Mouse (Mus musculus): ENCODE measurements around the gene Prg2. TPM values are rescaled to one million over a fixed set of nuclear protein-coding genes. Genes with fewer than 3 reads are reported as not detected.

The Prg2 gene
- total RNA-seq (2021), result under 1 TPM in 1 of 2 experiments, not detected in 1; 0.55 TPM

DNA sequence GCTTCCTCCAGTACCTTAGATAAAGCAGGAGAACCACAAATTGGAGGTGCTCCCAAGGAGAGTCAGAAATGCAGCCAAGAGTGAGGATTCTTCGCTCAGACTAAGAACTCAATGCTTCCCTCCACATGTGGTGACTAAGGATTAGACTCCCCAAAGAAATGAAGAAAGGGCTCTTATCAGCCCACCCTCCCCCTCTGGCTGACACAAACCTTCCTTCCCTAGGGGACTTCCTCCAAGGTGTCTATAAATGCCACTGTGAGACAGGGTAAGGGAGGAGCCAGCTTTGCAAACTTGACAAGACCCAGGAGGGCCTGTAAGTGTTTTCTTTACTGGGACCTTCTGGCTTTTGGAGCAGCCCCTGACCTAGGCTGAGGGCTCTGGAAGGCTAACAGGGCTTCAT is at the start of gene Prg2:
Gene Prg2 (plus strand): TSS at position 274 of the 400 bp plus-strand sequence.
- intact Hi-C loops (cut with DNase I), result no loop called here
- DNase-seq, result no peak

DNA sequence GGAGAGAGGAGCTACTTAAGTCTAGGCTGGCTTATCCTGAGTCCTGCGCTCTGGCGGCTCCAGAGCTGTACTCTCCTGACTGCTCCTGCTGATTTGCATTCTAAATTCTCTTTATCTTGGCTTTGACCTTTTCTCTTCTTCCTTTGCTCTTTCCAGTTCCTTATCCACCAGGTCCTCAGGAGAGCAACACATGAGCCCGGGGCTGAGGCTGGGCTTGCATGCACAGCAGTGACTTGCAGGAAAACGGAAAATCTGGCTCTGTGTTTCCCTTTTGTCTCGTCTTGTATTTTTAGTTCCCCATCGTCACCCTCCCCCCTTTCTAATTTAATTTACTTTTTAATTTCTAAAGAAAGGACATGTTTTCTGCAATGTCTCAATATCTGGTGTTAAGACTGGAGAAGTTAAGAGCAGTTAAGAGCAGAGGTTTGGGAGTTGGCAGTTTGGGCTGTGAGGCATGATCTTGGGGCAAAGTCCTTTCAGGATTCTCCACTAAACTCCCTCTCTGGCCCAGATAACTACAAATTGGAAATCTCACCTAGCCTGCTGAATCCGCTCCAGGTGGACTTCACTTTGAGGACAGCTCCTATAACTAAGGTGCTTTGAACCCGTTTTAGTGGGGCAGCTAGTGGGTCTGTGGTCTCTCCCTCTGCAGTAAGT is 46.1 kb upstream of the Prg2 start:
- no peak for DNase-seq
- intact Hi-C loops (cut with DNase I), result no loop called here

DNA sequence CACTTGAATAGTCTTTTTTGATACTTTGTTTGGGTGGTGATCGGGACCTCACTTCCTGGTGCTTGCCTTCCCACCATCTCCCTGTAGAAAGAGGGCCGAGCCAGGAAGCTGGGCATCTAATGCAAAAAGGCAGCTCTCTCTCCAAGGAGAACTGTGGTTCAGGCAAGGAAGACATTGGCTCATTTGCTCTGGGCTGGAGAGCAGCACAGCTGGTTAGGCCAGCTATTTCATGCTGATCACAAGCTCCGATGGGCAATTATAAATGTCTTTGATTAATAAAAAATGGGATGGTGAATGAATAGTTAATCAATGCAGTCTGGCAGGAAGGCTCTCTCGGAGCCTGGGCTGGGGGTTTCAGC is 45.6 kb upstream of the Prg2 start:
- intact Hi-C loops (cut with DNase I), result no loop called here

DNA sequence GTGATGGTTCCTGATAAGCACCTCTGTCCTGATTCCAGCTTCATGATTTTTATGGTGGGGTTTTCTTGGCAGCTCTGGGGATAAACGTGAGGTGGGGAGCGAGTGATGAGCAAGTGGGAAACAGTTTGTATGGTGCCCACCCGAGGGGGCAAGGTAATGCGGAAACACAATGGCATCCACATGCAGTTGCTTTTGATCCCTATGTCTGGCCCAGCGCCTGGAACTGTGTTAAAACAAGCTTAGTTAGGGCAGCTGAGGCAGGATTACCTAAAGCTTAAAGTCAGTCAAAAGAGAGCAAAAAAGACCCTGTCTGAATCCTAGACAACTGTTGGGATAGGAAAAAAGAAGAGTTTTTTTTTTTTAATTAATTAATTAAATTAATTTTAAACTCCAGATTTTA is 45.2 kb upstream of the Prg2 start:
- no peak for DNase-seq
- intact Hi-C loops (cut with DNase I), result no loop called here

More for the DNA sequence above, 45.6 kb upstream of the Prg2 start:
- DNase-seq, result no peak

- peak; percentile 90 to 92 for DNase-seq
- intact Hi-C loops (cut with DNase I), result loop anchor here (2.0 kb wide), 1 partner anchor 20 kb away; no protein-coding TSS in a partner anchor
These were observed 43.5 kb upstream of the Prg2 start, which contains the start of gene Slc43a3 for GRCm38 (mm10) chr2:84936474-84937429. Slc43a3 (plus strand) TSS chr2:84936579.

GRCm38 (mm10) chr2:84937491-84938150 is 42.6 kb upstream of the Prg2 start:
- peak; percentile 37 to 44 for DNase-seq
- intact Hi-C loops (cut with DNase I), result loop anchor here (2.0 kb wide), 1 partner anchor 21 kb away; no protein-coding TSS in a partner anchor

DNA sequence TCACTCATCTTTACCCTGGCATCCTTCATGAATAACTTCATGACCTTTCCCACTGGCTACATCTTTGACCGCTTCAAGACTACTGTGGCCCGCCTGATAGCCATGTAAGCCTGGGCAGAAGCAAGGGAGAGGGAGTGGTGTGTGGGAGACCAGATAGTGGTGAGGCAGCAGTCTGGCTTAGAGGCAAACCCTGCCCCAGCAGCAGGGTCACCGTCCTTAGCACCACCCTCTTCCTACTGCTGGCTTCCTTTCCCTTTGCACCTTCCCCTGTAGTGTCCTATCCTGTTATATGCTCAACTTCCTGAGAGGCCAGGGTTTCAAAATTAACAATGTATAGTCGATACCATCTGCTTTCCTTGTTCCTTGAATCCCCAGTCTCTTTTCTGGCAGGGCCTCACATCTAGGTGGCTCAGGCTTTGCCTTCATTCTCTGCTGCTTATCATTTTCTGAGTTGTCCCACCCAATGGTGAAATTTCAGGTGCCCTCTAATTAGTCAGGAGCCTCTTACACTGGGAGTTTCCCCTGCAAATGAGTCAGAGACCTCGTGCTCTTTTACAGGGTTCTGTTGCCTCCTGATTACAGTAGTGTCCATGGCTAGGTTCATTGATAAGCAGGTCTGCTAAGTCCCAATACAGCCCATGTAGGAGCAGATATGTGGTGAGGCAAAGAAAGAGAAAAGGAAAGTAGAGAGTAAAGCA is 41.9 kb upstream of the Prg2 start:
- peak; percentile 36 to 42 for DNase-seq
- intact Hi-C loops (cut with DNase I), result no loop called here

DNA sequence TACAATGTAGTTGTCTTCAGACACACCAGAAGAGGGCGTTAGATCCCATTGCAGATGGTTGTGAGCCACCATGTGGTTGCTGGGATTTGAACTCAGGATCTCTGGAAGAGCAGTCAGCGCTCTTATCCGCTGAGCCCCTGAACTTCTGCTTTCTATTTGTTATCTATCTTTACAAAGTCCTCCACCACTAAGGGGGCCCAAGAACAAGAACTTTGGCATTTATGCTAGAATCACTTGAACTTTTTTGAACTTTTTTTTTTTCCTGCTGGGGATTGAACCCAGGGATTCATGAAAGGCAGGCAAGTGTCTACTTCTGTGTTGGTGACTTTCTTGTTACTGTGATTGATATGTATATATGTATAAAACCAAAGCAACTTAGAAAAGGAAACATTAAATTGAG is 41.0 kb upstream of the Prg2 start:
- no peak for DNase-seq
- intact Hi-C loops (cut with DNase I), result no loop called here

- intact Hi-C loops (cut with DNase I), result no loop called here
- DNase-seq, result no peak
These were observed 40.5 kb upstream of the Prg2 start for GRCm38 (mm10) chr2:84939711-84940110.

DNA sequence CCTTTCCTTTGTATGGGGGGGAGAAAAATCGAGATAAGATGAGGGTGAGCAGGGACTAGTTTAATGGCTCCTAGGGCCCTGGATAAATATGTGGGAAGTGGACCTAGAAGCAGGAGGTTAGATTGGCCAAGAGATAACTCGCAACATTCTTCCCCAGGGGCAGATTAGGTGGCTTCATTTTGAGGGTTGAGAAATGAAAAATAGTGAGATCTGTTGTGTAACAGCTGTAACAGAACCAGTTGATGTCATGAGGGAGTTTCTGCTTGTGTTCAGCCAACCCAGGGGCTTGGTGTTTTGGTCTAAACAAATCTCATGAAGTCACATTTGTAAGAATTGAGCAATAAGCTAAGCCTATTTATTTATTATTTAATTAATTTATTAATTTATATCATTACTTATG is 38.9 kb upstream of the Prg2 start:
- intact Hi-C loops (cut with DNase I), result no loop called here
- DNase-seq, result no peak

DNA sequence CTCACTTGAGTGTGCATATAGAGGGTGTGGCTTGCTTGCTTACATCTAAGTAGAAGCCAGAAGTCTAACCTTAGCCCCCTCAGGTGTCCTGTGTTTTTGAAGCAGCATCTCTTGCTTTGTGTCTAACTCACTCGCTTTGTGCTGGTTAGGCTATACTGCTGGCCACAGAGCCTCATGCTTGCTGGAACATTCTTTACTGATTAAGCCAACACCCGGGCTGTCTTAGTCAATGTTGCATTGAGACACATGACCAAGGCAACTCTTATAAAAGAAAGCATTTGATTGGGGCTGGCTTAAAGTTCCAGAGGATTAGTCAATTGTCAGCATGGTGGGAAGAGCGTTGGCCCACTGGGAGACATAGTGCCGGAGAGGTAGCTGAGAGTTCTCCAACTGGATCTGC is 38.5 kb upstream of the Prg2 start:
- intact Hi-C loops (cut with DNase I), result no loop called here
- no peak for DNase-seq

GRCm38 (mm10) chr2:84947154-84947771 is 33.0 kb upstream of the Prg2 start:
- DNase-seq, result no peak
- intact Hi-C loops (cut with DNase I), result no loop called here

- DNase-seq, result no peak
These were observed 32.0 kb upstream of the Prg2 start for GRCm38 (mm10) chr2:84948252-84948651.

DNA sequence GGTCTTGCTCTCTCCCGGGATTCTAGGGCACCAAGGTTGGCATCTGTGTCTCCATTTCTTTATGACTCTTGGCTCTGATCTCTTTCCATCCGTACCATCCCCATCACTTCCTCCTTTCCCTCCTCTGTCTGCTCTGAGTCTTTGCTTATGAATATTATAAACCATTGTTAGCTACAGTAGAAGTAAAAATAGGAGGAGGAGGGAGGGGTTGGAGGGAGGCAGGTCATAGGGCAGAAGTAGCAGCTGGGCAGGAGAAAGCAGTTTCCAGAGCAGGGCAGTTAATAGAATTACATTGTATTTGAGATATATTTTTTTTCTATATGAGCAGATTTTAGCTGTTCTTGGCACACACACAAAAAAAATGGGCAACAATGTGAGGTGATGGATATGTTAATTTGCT is 31.5 kb upstream of the Prg2 start:
- DNase-seq, result no peak
- intact Hi-C loops (cut with DNase I), result no loop called here

More at GRCm38 (mm10) chr2:84948252-84948651, 32.0 kb upstream of the Prg2 start:
- intact Hi-C loops (cut with DNase I), result no loop called here

DNA sequence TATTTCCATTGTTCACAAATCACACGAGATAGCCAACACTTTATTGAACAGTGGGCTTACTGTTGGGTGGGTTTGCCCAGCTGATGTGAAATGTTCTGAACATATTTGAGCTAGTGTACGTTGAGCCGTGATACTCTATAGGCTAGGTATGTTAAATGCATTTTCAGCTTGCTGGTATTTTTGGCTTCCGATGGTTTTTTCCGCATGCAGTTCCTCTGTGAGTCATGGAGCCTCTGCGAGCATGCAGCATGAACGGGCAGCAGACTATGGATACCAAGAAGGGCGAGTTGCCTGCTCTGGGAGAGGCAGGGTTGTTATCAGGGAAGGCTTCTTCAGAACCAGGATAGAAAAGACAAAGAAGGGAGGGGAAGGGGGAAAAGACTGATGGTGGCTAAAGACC is 29.2 kb upstream of the Prg2 start:
- intact Hi-C loops (cut with DNase I), result loop anchor here (5.0 kb wide), 1 partner anchor 59 kb away; no protein-coding TSS in a partner anchor
- DNase-seq, result no peak

DNA sequence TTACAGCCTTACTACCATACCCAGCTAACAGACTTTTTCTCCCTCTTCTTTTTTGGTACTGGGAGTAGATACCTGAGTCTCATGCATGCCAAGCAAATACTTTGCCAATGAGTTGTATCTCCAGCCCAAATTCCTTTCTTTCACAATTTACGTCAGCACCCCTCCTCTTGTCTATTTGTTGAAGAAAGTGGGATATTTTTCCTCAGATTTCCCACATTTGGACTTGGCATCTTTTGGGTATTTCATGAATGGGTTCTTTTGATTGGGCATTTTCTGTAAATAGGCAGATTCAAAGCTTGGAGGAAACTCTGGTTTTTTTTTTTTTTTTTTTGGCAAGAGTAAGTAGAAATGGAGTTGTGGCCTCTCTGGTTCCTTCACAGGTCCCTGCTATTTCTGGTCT is 28.0 kb upstream of the Prg2 start:
- DNase-seq, result no peak
- intact Hi-C loops (cut with DNase I), result loop anchor here (5.0 kb wide), 1 partner anchor 60 kb away; no protein-coding TSS in a partner anchor

- DNase-seq, result no peak
- intact Hi-C loops (cut with DNase I), result loop anchor here (5.0 kb wide), 1 partner anchor 60 kb away; no protein-coding TSS in a partner anchor
These were observed 27.6 kb upstream of the Prg2 start for GRCm38 (mm10) chr2:84952693-84953092.

GRCm38 (mm10) chr2:84955435-84955834 is 24.8 kb upstream of the Prg2 start:
- DNase-seq, result no peak

DNA sequence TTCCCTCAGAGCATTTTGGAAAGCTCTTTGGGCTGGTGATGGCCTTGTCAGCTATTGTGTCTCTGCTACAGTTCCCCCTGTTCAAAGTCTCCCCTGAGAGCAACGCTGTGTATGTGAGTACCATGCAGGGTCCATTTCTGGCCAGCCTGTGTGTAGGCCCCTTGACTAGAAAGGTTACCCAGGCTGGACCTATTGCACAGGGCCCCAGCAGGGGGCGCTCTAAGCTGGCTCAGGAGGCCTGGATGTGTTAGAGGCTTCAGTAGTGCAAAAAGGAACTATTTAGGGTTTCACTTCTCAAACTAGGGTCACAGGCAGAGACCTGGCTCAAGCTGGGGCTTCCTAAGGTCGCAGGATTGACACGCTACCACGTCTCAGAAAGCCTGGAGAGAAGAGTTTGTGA is 24.0 kb upstream of the Prg2 start:
- DNase-seq, result peak; percentile 57 to 68
- intact Hi-C loops (cut with DNase I), result loop anchor here (1.0 to 5.0 kb wide), 2 partner anchors 51 to 291 kb away; no protein-coding TSS in a partner anchor

More at GRCm38 (mm10) chr2:84955435-84955834, 24.8 kb upstream of the Prg2 start:
- intact Hi-C loops (cut with DNase I), result loop anchor here (5.0 kb wide), 1 partner anchor 292 kb away; no protein-coding TSS in a partner anchor
